Mouse (Mus musculus) regulatory T cell (primary cell): ENCODE results near the gene Polrmt.
"Not testable (repeated sequence)": the region's sequence is repeated elsewhere in the genome, so short reads cannot be mapped to it uniquely, and the experiment has no call there.

Experiments used
- in situ Hi-C: fragments of 300-600 bp; cut with MboI, MseI; formaldehyde crosslinking; loops from one replicate; pipeline ENCODE4 v1.15.1; 2025; ENCODE audit warnings: high pct_unique_total_duplicates

Gene Polrmt

GRCm38 (mm10) chr10:79774486-79775279 is 28.3 kb upstream of the Polrmt start:
- in situ Hi-C loops: no loop called here

- in situ Hi-C loops: no loop called here
Measured at GRCm38 (mm10) chr10:79773208-79773607, 26.8 kb upstream of the Polrmt start.

- in situ Hi-C loops: no loop called here
Measured at GRCm38 (mm10) chr10:79772320-79772719, 25.9 kb upstream of the Polrmt start.

- in situ Hi-C loops: no loop called here
Measured at GRCm38 (mm10) chr10:79769329-79769728, 22.9 kb upstream of the Polrmt start.

GRCm38 (mm10) chr10:79768400-79768799 is 22.0 kb upstream of the Polrmt start:
- in situ Hi-C loops: no loop called here

GRCm38 (mm10) chr10:79767372-79768244 is 21.2 kb upstream of the Polrmt start:
- in situ Hi-C loops: no loop called here

- in situ Hi-C loops: no loop called here
Measured at GRCm38 (mm10) chr10:79766508-79767325, 20.3 kb upstream of the Polrmt start, which contains the start of gene Rnf126. Gene Rnf126, minus strand, starts transcription at chr10:79766952.

- in situ Hi-C loops: no loop called here
Measured at GRCm38 (mm10) chr10:79766001-79766507, 19.7 kb upstream of the Polrmt start.

- in situ Hi-C loops: no loop called here
Measured at GRCm38 (mm10) chr10:79765228-79765745, 18.9 kb upstream of the Polrmt start.

GRCm38 (mm10) chr10:79764234-79764633 is 17.9 kb upstream of the Polrmt start:
- in situ Hi-C loops: no loop called here

- in situ Hi-C loops: no loop called here
Measured at GRCm38 (mm10) chr10:79762875-79763274, 16.5 kb upstream of the Polrmt start.

- in situ Hi-C loops: no loop called here
Measured at GRCm38 (mm10) chr10:79760603-79761143, 14.3 kb upstream of the Polrmt start.

- in situ Hi-C loops: not testable (repeated sequence)
Measured at GRCm38 (mm10) chr10:79759675-79760074, 13.3 kb upstream of the Polrmt start.

- in situ Hi-C loops: no loop called here
Measured at GRCm38 (mm10) chr10:79756660-79757059, 10.3 kb upstream of the Polrmt start.

GRCm38 (mm10) chr10:79755854-79756253 is 9.5 kb upstream of the Polrmt start:
- in situ Hi-C loops: no loop called here

GRCm38 (mm10) chr10:79754856-79755516 is 8.6 kb upstream of the Polrmt start, which contains the start of gene Fgf22:
Gene Fgf22, plus strand, starts transcription at chr10:79755076.
- in situ Hi-C loops: no loop called here

- in situ Hi-C loops: no loop called here
Measured at GRCm38 (mm10) chr10:79748496-79748895, 2.1 kb upstream of the Polrmt start.

GRCm38 (mm10) chr10:79746774-79747151 is 382 bp upstream of the Polrmt start:
- in situ Hi-C loops: no loop called here

GRCm38 (mm10) chr10:79745411-79745810 is 970 bp downstream of the Polrmt start:
- in situ Hi-C loops: no loop called here

GRCm38 (mm10) chr10:79743650-79744365 is 2.6 kb downstream of the Polrmt start:
- in situ Hi-C loops: no loop called here
